Mouse (Mus musculus): ENCODE results near the gene Atf1. TPM values are rescaled to one million over a fixed set of nuclear protein-coding genes. Genes with fewer than 3 reads are reported as not detected.
"Not testable (repeated sequence)": the region's sequence is repeated elsewhere in the genome, so short reads cannot be mapped to it uniquely, and the experiment has no call there.

Gene Atf1
- total RNA-seq, 2 experiments from 2014 or later = 33.3 to 40.1 TPM

GRCm38 (mm10) chr15:100258646-100259425 lies 31.2 kb downstream of the Atf1 start:
- no peak for DNase-seq

GRCm38 (mm10) chr15:100260351-100260750 lies 32.7 kb downstream of the Atf1 start:
- DNase-seq = not testable (repeated sequence)

GRCm38 (mm10) chr15:100263246-100263905 lies 35.8 kb downstream of the Atf1 start:
- no peak for DNase-seq

DNA sequence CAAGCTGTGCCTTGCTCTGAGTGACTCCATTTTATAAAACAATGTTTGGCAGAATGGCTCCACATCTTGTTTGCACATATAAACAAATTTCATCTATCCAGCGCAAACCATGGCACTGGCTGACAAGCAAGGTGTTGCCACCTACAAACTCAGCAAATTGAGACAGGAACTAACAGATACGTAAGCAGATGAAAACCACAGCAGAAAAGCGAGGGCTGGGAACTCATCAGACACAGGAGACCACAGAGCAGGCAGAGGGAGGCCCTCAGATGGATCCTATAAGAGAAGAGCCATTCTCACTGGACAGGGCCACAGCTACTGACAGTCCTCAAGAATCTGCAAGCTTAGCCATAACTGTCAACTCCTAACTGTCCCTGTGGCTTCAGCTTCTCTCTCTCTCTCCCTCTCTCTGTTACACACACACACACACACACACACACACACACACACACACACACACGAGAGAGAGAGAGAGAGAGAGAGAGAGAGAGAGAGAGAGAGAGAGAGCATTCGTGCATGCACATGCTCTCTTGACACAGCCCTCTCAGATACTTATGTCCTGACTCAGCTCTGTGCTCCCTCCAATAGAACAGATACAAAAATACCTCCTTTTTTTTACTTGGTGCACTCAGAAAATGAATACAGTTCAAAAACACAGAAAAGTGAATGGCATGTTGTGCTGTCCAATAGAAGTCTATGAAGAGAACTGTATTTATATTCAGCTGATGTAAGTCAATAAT lies 38.1 kb downstream of the Atf1 start:
- DNase-seq = no peak

- no peak for DNase-seq
Measured at GRCm38 (mm10) chr15:100268916-100269315, 41.3 kb downstream of the Atf1 start.

DNA sequence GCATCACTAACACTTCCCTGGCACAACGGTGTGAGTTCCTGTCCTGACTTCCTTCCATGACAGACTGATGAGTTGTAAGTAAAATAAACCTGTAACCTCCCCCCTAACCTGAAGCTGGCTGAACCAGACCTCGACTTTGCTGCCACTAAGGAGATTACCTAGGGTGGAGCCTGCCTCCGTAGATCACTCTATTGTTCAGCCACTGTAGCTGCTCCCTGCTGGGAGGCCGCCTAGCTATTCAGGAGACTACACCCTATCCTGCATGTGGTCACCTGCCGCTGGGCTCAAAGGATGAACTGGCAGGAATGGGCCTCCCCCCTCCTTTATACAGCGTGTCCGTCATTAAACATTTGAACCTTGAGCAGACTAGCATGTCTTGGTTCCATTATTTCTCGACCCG lies 42.2 kb downstream of the Atf1 start:
- no peak for DNase-seq

DNA sequence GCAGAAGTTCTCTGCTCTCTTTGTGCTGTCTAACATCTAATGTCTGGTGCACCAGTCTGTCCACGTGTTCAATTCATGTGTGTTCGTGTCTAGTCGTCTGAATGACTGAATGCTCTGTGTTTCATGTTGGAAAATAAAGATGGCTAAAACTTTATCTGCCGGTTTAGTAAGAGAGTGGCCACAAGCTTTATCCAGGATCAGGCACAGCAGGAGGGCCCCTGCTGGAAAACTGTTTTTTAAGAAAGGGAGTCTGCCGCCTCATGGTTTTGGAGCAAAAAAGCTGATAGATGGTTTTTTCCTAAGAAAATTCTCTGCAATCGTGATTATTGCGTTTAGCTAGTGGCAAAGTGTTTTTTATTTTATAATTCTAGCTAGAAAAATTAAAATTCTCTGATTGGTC lies 43.0 kb downstream of the Atf1 start:
- DNase-seq = not testable (repeated sequence)

GRCm38 (mm10) chr15:100271411-100271810 lies 43.8 kb downstream of the Atf1 start:
- DNase-seq = no peak

DNA sequence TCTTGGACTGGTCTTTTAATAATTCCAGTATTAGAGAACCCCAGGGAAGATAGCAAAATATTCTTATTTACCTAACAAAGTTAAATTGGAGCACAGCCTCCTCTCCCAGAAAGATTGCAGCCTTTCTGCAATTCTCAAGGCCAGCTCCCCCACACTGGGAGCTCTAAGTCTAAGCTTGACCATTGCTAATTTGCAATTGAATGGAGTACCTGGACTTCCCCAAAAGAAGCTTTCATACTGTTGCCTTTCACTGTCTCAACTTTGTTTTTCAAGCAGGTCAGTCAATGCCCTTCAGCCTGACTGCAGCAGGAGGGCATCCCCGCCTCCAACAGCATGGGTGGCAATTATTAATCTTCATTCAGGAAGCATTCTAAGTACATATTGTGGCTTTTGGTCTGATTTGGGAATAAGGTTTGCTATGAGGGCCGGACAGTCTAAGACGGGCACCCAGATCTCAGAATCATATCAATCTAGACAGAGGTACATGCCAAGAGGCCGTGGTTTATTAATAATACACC lies 46.2 kb downstream of the Atf1 start:
- not testable (repeated sequence) for DNase-seq

- DNase-seq = no peak
Measured at GRCm38 (mm10) chr15:100274790-100275559, 47.4 kb downstream of the Atf1 start.

- no peak for DNase-seq
Measured at GRCm38 (mm10) chr15:100276403-100276802, 48.8 kb downstream of the Atf1 start.

GRCm38 (mm10) chr15:100277586-100277985 lies 50.0 kb downstream of the Atf1 start:
- DNase-seq = no peak

DNA sequence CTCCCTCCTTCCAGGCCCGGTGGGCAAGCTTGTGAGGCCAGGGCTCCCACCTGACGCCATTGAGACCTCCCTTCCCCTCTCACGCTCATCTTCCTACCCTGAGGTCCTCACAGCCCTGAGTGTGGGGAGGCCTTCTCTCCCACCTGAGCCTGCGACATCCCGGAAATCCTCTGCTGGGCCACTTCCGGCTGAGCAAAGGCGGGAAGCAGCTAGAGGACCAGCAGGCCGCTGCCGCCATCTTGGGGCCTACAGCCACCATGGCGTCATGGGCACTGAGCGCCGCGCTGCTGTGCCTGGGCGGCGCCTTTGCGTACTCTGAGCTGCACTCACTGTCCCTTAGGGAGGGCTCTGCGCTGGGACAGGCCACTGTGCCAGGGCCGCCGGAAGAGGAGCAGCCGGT lies 53.0 kb downstream of the Atf1 start, which contains the start of gene Tmprss12:
Gene Tmprss12 (plus strand): TSS at position 212 of the 400 bp plus-strand sequence.
- DNase-seq = no peak

GRCm38 (mm10) chr15:100288980-100289379 lies 61.4 kb downstream of the Atf1 start:
- no peak for DNase-seq

DNA sequence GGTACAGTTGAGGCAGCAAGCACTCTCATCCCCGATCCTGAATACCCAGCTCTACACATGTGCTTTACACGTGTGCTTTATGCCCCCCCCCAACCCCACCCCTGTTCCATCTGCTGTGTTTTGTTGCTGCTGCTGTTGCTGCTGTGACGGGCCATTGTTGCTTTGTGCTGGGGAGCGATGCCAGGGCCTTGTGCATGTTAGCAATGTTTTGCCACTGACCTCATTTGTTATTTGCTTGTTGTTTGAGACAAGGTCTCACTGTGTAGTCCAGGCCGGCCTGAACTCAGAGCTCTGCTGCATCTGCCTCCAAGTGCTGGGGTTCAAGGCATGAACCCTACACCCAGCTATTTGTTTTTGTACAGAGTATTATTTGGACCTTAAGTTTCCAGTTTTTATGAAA lies 63.2 kb downstream of the Atf1 start:
- no peak for DNase-seq

- DNase-seq = no peak
Measured at GRCm38 (mm10) chr15:100292326-100292725, 64.7 kb downstream of the Atf1 start.

DNA sequence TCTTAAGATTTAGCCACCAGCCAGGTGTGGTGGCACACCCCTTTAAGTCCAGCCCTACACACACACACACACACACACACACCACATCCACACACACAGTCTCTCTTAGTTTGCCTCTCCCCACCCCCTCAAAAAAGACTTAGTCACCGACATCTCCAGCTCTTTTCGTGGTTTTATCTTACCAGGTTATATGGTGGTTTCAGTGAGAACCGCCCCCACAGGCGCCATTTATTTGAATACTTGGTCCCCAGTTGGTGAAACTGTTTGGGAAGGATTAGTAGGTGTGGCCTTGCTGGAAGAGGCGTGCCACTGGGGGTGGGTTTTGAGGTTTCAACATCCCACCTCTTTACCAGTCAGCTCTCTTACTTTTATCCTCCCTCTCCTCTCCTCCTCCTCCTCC lies 70.2 kb downstream of the Atf1 start:
- no peak for DNase-seq

DNA sequence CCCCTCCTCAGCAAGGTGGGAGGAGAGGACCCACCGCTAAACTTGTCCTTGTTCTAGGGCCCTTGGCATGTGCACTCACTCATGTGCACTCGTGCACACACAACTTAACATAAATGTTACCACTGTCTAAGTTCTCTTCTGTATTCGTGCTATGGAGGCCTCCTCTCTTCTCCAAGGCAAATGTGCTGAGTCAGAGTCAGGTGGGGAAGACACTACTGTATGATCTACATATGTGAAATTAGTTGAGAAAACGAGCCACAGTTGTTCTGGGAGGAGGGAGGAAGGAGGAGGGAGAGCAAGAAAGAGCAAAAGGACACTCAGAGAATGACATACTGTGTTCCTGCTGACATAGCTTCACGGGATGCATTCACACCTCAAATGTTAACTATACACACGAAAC lies 72.9 kb downstream of the Atf1 start:
- no peak for DNase-seq

DNA sequence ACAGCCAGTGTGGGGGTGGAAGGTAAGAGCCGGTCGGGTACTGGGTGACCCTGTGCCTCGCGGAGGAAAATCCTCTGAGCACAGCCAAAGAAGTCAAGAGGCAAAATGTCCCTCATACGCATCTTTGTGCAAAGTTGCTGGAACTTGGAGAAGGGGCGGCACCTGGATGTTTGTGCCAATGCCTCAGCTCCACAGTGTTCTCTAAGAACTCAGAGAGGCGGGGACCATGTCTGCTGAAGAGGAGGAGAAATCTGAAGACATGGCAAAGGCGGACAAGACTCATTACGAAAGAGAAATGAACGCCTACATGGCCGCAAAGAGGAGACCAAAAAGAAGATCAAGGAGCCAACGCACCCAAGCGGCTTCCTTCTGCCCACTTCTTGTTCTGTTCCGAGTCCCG lies 73.9 kb downstream of the Atf1 start:
- no peak for DNase-seq

- no peak for DNase-seq
Measured at GRCm38 (mm10) chr15:100303428-100304018, 75.9 kb downstream of the Atf1 start.

Data from gastrocnemius, postnatal 25 days (tissue).